Mouse (Mus musculus) WW6 (cell line): ENCODE data around the gene Plekhh1.

Experiments
- DNase-seq: peaks from one replicate; pipeline ENCODE4 v3.0.0-alpha.2; 2013; ENCODE audit warnings: low read depth, low spot score

Gene Plekhh1

GRCm38 (mm10) chr12:79069916-79070315 lies 41.0 kb downstream of the Plekhh1 start:
- no peak for DNase-seq

- no peak for DNase-seq
Measured at GRCm38 (mm10) chr12:79070736-79071333, 41.9 kb downstream of the Plekhh1 start.

- DNase-seq, result no peak
Measured at GRCm38 (mm10) chr12:79072576-79072975, 43.6 kb downstream of the Plekhh1 start.

GRCm38 (mm10) chr12:79073362-79073761 lies 44.4 kb downstream of the Plekhh1 start:
- DNase-seq, result no peak

- peak; percentile 75 for DNase-seq
Measured at GRCm38 (mm10) chr12:79089182-79089812, 60.3 kb downstream of the Plekhh1 start, which contains the start of gene Pigh. TSS of gene Pigh (minus strand) at chr12:79089651.

GRCm38 (mm10) chr12:79092569-79092968 lies 63.6 kb downstream of the Plekhh1 start:
- peak; percentile 31 for DNase-seq

GRCm38 (mm10) chr12:79097106-79097752 lies 68.3 kb downstream of the Plekhh1 start:
- peak; percentile 24 for DNase-seq

- no peak for DNase-seq
Measured at GRCm38 (mm10) chr12:79103773-79104172, 74.8 kb downstream of the Plekhh1 start.

- DNase-seq, result no peak
Measured at GRCm38 (mm10) chr12:79104544-79104943, 75.6 kb downstream of the Plekhh1 start.

GRCm38 (mm10) chr12:79105312-79105711 lies 76.3 kb downstream of the Plekhh1 start:
- DNase-seq, result no peak

GRCm38 (mm10) chr12:79118991-79119390 lies 90.0 kb downstream of the Plekhh1 start:
- no peak for DNase-seq

GRCm38 (mm10) chr12:79122820-79123219 lies 93.9 kb downstream of the Plekhh1 start:
- DNase-seq, result no peak

GRCm38 (mm10) chr12:79130299-79131177 lies 101.6 kb downstream of the Plekhh1 start, which contains the start of gene Arg2:
TSS of gene Arg2 (plus strand) at chr12:79130777.
- DNase-seq, result peak; percentile 62
